Mouse (Mus musculus) gastrocnemius, postnatal 14 days (tissue): ENCODE results near the gene Gm28576. TPM values are rescaled to one million over a fixed set of nuclear protein-coding genes. Genes with fewer than 3 reads are reported as not detected.
"Not testable (repeated sequence)": the region's sequence is repeated elsewhere in the genome, so short reads cannot be mapped to it uniquely, and the experiment has no call there.

Experiments used
- DNase-seq: peaks from one replicate; pipeline ENCODE4 v3.0.0; 2021; ENCODE audit warnings: mixed read lengths
- intact Hi-C: fragments of 180-260 bp; cut with DNase I; formaldehyde crosslinking; loops from one replicate; pipeline ENCODE4 v1.15.1; 2025; ENCODE audit warnings: low total_unique reads
- long read RNA-seq, 2 experiments: library from polyadenylated mRNA; stranded (forward); transcript quantifications; one replicate each; pipeline ENCODE4 v2.0.0; 2021
- total RNA-seq, 2 experiments: library from RNA; stranded (reverse); gene quantifications; 2 replicates each; pipeline ENCODE4 v1.2.3; 2021

Gene Gm28576
- not detected for total RNA-seq
- long read RNA-seq, experiment 1, result 0 reads
- long read RNA-seq, experiment 2, result 0 reads

DNA sequence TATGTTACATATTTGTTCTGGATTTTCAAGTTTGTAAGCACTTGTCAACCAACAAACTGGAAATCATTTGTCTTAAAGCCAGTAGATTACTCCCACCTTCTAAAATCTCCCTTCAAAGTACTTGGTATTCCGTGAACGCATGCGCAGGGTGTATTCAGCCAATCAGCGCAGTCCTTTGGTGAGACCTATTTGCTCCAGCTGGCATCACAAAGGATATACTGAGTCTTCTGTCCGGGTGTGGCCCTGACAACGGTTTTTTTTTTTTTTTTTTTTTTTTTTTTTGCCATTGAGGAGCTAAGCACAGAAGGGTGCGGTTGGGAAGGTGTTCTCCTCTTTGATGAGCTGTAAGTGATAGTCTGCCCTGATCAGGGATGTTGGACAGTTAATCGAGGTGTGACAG, at the start of gene Gm28576:
Gene Gm28576 (plus strand): TSS at position 301 of the 400 bp plus-strand sequence.
- intact Hi-C loops, DNase-seq: not testable (repeated sequence)

Other genes with a start within 250 kb of the Gm28576 start
- under 1 TPM in 1 of 2 experiments, not detected in 1; 0.06 TPM for gene Gm20826, start 84.5 kb upstream of the Gm28576 start, total RNA-seq